Mouse (Mus musculus): ENCODE measurements around the gene Tmem8.

DNA sequence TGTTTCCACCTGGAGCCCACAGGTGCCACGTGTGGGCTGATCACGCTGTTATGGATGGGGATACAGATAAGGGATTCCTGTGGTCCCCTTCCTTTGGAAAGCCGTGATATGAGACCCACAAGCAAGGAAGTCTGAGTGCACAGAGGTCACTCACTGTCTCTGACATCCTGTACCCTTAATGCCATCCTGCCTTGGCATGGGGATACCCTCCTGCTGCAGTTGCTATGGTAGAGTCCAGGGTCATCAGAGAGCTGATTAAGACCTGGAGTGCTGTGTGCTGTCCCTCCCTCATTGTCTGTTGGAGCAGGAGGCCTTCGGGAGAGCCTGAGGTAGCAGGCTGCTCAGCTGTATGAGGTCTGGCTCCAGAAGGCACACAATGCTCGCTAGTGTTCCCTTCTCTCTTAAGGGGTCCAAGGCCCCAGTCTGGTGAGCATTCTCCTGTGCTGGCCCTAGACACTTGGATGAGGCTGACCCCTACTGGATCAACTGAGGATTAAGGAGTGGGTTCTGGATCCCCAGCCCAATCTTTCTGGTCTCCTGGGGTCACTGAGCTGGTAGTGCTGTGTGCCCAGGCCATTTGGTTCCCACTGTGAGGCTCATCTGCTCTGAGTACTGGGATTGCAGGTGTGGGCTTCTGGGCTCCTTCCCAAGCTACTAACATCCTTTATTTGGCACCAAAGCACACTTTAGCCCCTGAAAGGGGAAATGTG is 9.5 kb downstream of the Tmem8 start:
- TF ChIP-seq CTCF (IDR thresholded peaks at IDR 0.05; ENCODE audit: control insufficient read depth, insufficient read depth, insufficient read length) (no peak), MAX (IDR thresholded peaks at IDR 0.05) (no peak), CEBPB (IDR thresholded peaks at IDR 0.05; ENCODE audit: low read depth) (no peak), USF1 (IDR thresholded peaks at IDR 0.05; ENCODE audit: low read depth) (no peak), FOSL1 (IDR thresholded peaks at IDR 0.05; ENCODE audit: insufficient read depth, low read length, poor library complexity, severe bottlenecking) (no peak), MYOD1 (IDR thresholded peaks at IDR 0.05; ENCODE audit: control insufficient read depth, insufficient read length, low read depth) (no peak)

Measured in C2C12 (cell line).